Mouse (Mus musculus) G1E (cell line): ENCODE measurements around the gene H2al2a.

Experiments
- CTCF ChIP-seq: IDR thresholded peaks from 2 replicates; pipeline ENCODE4 v1.5.1; 2012; ENCODE audit warnings: low read depth, low read length, inconsistent platforms, mixed read lengths
- GATA1 ChIP-seq: IDR thresholded peaks from 2 replicates; pipeline ENCODE4 v1.6.1; 2012; ENCODE audit warnings: borderline replicate concordance, low read length, inconsistent platforms, mixed read lengths
- GATA2 ChIP-seq: IDR thresholded peaks from 2 replicates; pipeline ENCODE4 v1.6.1; 2012; ENCODE audit warnings: low read depth, low read length, inconsistent platforms, borderline replicate concordance
- POLR2AphosphoS5 ChIP-seq: IDR thresholded peaks from 2 replicates; pipeline ENCODE4 v1.6.1; 2012; ENCODE audit warnings: low read depth, low read length, inconsistent platforms; ENCODE audit not compliant: insufficient replicate concordance
- TAL1 ChIP-seq: conservative IDR thresholded peaks from 2 replicates; pipeline ENCODE4 v1.6.1; 2012; ENCODE audit warnings: low read depth, low read length, inconsistent platforms, mixed read lengths

DNA sequence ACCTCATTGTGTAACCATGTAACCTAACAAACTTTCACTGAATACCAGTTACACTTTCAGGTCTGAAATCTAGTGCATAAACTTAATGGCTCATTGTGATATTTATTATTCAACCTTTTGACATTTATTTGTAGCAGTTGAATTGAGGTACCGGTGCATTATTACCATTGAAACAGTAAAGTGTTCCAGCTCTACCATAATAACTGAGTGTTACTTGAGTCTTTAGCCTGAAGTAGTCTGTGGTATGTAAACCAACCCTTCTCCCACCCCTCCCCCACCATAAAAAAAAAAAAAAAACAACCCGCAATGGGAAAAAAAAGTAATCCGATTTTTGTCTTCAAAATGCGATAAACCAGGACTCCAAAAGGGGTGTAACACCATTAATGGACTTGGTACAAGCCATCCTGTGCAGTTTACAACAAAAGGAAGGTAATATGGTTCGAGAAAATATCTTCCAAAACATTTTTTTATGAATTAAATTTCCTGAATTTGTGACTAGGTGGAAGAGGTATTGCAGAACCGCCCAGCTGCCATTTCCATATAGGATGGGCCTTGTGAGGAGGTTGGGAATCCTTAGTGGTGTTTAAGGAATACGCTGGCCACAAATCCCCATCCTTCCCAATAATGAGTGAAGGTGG, 48.5 kb upstream of the H2al2a start:
- TF ChIP-seq POLR2AphosphoS5 (no peak), CTCF (no peak), GATA1 (no peak), GATA2 (no peak), TAL1 (no peak)
